Mouse (Mus musculus): Measurements from ENCODE around the gene Sgca. TPM values are rescaled to one million over a fixed set of nuclear protein-coding genes. Genes with fewer than 3 reads are reported as not detected.

Sgca gene
- polyA plus RNA-seq, 2 experiments from 2014 or later: 0.46 TPM; not detected in 1

Other genes starting within 250 kb of the Sgca start
- gene Cdc34b, start 234.5 kb downstream of the Sgca start, polyA plus RNA-seq (2017; shearing (Covaris generic)): not detected
- not detected for gene Tmem92, start 193.6 kb downstream of the Sgca start, polyA plus RNA-seq (2017; shearing (Covaris generic))
- gene Col1a1, start 40.1 kb downstream of the Sgca start, polyA plus RNA-seq (2017; shearing (Covaris generic)): under 1 TPM; 0.10 to 0.61 TPM
- gene Hils1, start 8.7 kb downstream of the Sgca start, polyA plus RNA-seq (2017; shearing (Covaris generic)): not detected
- gene Ppp1r9b, start 14.7 kb upstream of the Sgca start, polyA plus RNA-seq (2017; shearing (Covaris generic)): 10 to 100 TPM; 23.1 to 24.0 TPM
- gene Samd14, start 33.6 kb upstream of the Sgca start, polyA plus RNA-seq (2017; shearing (Covaris generic)): under 1 TPM in 1 of 2 experiments, not detected in 1; 0.32 TPM
- gene Pdk2, start 65.0 kb upstream of the Sgca start, polyA plus RNA-seq (2017; shearing (Covaris generic)): 1 to 10 TPM; 2.9 to 5.6 TPM
- under 1 TPM; 0.56 to 0.64 TPM for gene Itga3, start 100.5 kb upstream of the Sgca start, polyA plus RNA-seq (2017; shearing (Covaris generic))
- not detected for gene Dlx3, start 143.8 kb upstream of the Sgca start, polyA plus RNA-seq (2017; shearing (Covaris generic))
- gene Dlx4, start 169.9 kb upstream of the Sgca start, polyA plus RNA-seq (2017; shearing (Covaris generic)): not detected

Data from activated CD4-positive, CD25-positive, alpha-beta regulatory T cell, adult 4 months (primary cell).